Mouse (Mus musculus) limb, embryonic 10.5 days (tissue): ENCODE measurements around the gene Prkn. TPM values are rescaled to one million over a fixed set of nuclear protein-coding genes. Genes with fewer than 3 reads are reported as not detected.

Experiments used
- DNase-seq: peaks from one replicate; pipeline ENCODE4 v3.0.0-alpha.2; 2017; ENCODE audit warnings: low spot score
- H3K27ac ChIP-seq: fragments of 300-500 bp; sonication (generic); 2 replicates; pipeline ENCODE4 v1.5.1; 2016; ENCODE audit warnings: mild to moderate bottlenecking
- H3K27me3 ChIP-seq: fragments of 300-500 bp; sonication (generic); 2 replicates; pipeline ENCODE4 v1.6.1; 2016; ENCODE audit warnings: low read depth, mild to moderate bottlenecking; ENCODE audit not compliant: poor library complexity, severe bottlenecking
- H3K36me3 ChIP-seq: fragments of 300-500 bp; sonication (generic); 2 replicates; pipeline ENCODE4 v1.6.1; 2016; ENCODE audit warnings: mild to moderate bottlenecking, moderate library complexity
- H3K4me1 ChIP-seq: fragments of 300-500 bp; sonication (generic); 2 replicates; pipeline ENCODE4 v1.6.1; 2016
- H3K4me3 ChIP-seq: fragments of 300-500 bp; sonication (generic); 2 replicates; pipeline ENCODE4 v1.5.1; 2016; ENCODE audit warnings: mild to moderate bottlenecking, moderate library complexity
- H3K9me3 ChIP-seq: fragments of 300-500 bp; sonication (generic); replicated peaks from 2 replicates; pipeline ENCODE4 v1.6.1; 2016; ENCODE audit warnings: mild to moderate bottlenecking
- WGBS: fragments of 180-500 bp; shearing (Covaris S2); methylation state at CpG from one replicate; pipeline ENCODE4 v1.1.7; 2016; 5-methylcytosine and 5-hydroxymethylcytosine counted together
- polyA plus RNA-seq: library from polyadenylated mRNA; unstranded; fragments of >200 nt; fragmentation: Nextera tagmentation; extraction: Ambion mirVana; gene quantifications from 2 replicates; pipeline ENCODE4 v1.2.1, GENCODE M21; 2016

Prkn gene
- polyA plus RNA-seq, 1 experiment from 2014 or later: 0.85 TPM

DNA sequence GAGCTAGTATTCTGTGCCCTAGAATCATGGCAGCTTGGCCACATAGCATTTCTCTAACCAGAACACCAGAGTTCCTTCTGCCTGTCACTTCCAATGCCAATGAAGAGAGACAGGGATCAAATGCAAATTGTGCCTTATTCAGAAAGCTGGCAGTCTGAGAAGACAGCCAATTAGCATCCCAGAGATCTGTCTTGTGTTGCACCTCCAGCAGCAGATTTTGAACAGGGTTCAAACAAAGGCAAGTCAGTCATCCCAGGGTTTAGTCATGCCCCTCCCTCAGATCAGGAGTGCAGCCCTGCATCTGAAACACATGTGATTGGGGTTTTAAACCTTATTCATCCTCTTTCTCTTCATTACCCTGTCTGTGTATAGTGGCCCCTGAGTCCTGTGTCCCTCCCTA, 900.5 kb downstream of the Prkn start:
- DNase-seq: no peak
- Histone ChIP-seq H3K27me3 (no peaks in the 10 kb centered on the region), H3K27ac (no peak overlapping the region), H3K9me3 (no peaks in the 10 kb centered on the region), H3K36me3 (no peaks in the 10 kb centered on the region), H3K4me3 (no peak overlapping the region), H3K4me1 (no peaks in the 10 kb centered on the region)

DNA sequence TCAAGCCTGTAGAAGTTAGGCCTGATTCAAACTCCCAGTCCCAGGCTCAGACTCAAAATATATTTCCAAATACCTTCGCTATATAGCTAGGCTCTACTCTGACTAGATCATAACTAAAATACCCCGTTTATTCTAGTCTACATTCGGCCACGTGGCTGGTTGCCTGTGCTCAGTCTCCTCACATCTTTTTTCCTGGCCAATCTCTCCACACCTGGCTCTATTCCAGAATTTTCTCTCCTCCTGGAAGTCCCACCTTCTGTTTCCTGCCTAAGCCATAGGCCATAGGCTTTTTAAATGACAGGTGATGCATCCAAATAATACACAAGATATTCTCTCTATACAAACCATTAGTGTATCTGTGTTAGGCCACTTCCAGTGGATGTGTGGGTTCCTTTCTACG, 901.0 kb downstream of the Prkn start:
- DNase-seq: no peak
- Histone ChIP-seq H3K36me3 (no peaks in the 10 kb centered on the region), H3K4me1 (no peaks in the 10 kb centered on the region), H3K27ac (no peak overlapping the region), H3K9me3 (no peaks in the 10 kb centered on the region), H3K4me3 (no peak overlapping the region), H3K27me3 (no peaks in the 10 kb centered on the region)
- WGBS: 93% methylated on average over 5 of the region's 5 CpGs

DNA sequence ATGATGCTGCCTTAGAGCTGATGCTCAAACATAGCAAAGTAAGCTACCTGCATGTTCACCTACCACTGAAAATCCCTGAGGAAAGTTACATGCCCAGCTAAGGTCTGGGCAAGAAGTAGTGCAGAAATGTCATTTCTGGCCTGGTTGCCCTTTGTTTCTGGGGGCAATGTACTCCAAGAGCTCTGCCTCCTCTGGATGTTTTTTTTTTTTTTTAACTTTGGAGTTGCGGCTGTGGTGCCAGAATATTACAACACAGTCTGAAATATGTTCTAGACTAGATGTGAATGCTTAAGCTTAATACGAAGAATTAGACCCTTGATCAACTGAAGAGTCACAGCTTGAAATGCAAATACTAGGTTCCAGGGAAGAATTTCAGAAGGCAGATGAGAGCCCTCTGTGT, 911.1 kb downstream of the Prkn start:
- WGBS: 89% methylated on average over 2 of the region's 2 CpGs
- H3K4me1 ChIP-seq: no peaks in the 10 kb centered on the region
- DNase-seq: no peak
- H3K36me3 ChIP-seq: no peaks in the 10 kb centered on the region
- H3K9me3 ChIP-seq: no peaks in the 10 kb centered on the region
- H3K27ac ChIP-seq: no peak overlapping the region
- H3K27me3 ChIP-seq: no peaks in the 10 kb centered on the region
- no peak overlapping the region for H3K4me3 ChIP-seq

DNA sequence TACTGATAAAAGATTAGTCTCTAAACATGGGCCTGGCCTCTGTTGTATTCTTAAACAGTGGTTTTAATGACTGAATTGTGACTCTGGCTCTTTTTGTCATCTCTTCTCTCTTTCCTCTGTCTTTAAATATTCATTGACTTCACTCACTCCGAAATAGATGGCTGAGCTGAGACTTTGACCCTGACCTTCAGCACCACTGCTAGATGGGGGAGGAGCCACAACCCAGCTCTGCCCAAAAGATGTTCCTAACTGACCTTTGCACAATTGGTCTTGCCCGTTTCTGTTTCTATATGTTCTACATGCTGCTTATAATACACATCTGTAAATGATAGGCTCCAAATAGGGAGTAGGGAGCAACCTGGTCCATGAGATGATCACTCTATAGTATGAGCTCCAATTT, 912.5 kb downstream of the Prkn start:
- Histone ChIP-seq H3K4me3 (no peak overlapping the region), H3K36me3 (no peaks in the 10 kb centered on the region), H3K4me1 (no peaks in the 10 kb centered on the region), H3K27ac (no peak overlapping the region), H3K27me3 (no peaks in the 10 kb centered on the region), H3K9me3 (no peaks in the 10 kb centered on the region)
- DNase-seq: no peak
- WGBS: 65% methylated on average over 2 of the region's 2 CpGs

DNA sequence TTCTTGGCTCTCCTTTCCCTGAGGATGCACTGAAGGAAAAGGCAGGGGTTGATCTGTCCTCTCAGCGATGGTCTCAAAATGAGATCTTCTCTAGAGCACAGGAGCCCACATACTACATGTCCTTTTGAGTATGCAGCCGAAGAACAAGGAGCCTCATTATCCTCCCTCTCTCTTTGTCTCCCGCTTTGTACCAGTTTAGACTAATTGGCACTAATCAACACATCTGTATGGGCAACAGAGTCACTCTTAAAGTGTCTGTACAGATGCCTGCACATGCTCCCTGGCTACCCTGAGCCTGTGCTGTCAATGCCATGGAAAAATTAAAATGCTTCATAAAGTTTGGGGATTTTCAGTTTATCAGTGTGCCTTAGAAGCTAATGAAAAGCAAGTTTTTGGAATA, 924.9 kb downstream of the Prkn start:
- H3K4me3 ChIP-seq: no peak overlapping the region

DNA sequence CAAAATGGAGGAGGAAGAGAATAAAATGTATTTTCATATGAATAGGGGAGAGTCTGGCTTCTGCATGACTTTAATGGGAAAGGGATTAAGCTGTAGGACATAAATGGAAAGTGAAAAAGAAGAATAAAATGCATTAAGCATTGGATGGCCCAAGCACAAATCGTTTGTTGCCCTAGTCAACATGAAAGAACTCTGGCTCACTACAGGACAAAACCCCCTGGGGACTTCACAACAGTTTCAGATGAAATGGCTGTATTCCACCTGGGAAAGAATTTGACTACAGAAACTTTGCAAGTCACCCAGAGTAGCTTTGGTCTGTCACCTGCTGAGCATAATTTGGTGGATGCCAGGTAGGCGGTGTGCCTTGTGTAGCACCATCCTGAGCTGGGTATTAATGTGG, 925.4 kb downstream of the Prkn start:
- Histone ChIP-seq H3K27me3 (no peaks in the 10 kb centered on the region), H3K36me3 (no peaks in the 10 kb centered on the region), H3K4me3 (no peak overlapping the region), H3K9me3 (no peaks in the 10 kb centered on the region), H3K4me1 (no peaks in the 10 kb centered on the region), H3K27ac (no peak overlapping the region)
- 61% methylated on average over 2 of the region's 2 CpGs for WGBS
- peak; percentile 9 for DNase-seq

More for the DNA sequence above, 924.9 kb downstream of the Prkn start:
- WGBS: 80% methylated on average over 3 of the region's 3 CpGs
- H3K4me1 ChIP-seq: no peaks in the 10 kb centered on the region
- H3K27me3 ChIP-seq: no peaks in the 10 kb centered on the region
- no peak overlapping the region for H3K27ac ChIP-seq
- peak; percentile 8 for DNase-seq
- H3K36me3 ChIP-seq: no peaks in the 10 kb centered on the region
- no peaks in the 10 kb centered on the region for H3K9me3 ChIP-seq

DNA sequence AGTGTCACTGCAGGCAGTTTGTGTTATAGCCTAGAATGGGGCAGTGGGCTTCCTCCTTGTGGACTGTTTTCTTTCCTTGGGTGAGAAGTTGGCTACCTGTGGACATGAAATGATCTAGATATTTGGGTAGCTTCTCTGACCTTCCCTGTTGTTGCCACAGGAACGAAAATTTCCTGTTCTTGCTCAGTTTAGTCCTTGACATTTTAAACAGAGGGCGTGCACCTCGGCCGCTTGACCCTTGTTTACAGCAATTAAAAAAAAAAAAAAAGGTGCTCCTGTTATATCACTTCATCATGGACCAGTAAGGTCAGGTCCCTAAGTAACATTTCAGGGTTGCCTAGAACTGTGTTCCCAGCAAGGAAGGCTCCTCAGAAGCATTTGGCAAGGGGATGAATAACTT, 927.1 kb downstream of the Prkn start:
- Histone ChIP-seq H3K27me3 (no peaks in the 10 kb centered on the region), H3K4me1 (no peaks in the 10 kb centered on the region), H3K4me3 (no peak overlapping the region), H3K27ac (no peak overlapping the region), H3K9me3 (no peaks in the 10 kb centered on the region), H3K36me3 (no peaks in the 10 kb centered on the region)
- DNase-seq: no peak
- WGBS: 75% methylated on average over 4 of the region's 4 CpGs

DNA sequence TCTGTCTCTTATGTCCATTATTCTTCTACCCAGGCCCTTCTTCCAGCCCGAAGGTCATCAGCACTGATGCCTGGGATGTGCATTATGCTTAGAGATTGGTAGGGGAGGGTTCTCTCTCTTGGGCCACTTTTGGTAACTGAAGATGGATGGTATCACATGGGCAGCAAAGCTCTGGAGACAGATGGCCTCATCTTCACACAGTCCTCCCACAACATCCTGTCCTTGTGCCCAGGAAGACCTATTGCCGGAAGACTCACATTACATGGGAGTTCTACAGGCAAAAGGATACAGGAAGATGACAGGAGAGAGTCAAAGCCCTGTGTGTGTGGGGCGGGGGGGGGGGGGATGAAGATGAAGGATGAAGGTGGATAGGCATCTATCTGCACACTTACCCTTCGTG, 928.2 kb downstream of the Prkn start:
- Histone ChIP-seq H3K4me3 (no peak overlapping the region), H3K36me3 (no peaks in the 10 kb centered on the region), H3K9me3 (no peaks in the 10 kb centered on the region), H3K27me3 (no peaks in the 10 kb centered on the region), H3K4me1 (no peaks in the 10 kb centered on the region), H3K27ac (no peak overlapping the region)
- peak; percentile 17 for DNase-seq
- WGBS: 85% methylated on average over 4 of the region's 4 CpGs

DNA sequence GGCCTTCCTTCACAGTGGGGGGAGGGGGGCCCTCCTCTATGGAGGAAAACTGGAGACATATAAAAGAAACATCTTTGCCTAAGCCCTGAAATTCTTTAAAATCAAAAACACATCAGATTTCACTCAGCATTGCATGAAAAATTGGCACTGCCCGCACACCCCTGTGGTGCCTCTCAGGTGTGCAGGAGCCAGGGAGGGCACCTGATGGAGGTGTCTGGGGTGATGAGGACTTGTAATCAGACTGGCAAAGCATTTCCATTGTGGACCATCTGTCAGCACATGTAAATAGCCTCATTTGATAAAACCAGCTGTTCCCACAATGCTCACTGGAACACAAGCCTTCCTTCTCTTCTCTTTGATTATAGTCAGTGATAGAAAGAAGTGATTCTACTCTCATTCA, 928.8 kb downstream of the Prkn start:
- Histone ChIP-seq H3K9me3 (no peaks in the 10 kb centered on the region), H3K27me3 (no peaks in the 10 kb centered on the region), H3K27ac (no peak overlapping the region), H3K4me1 (no peaks in the 10 kb centered on the region), H3K36me3 (no peaks in the 10 kb centered on the region), H3K4me3 (no peak overlapping the region)
- no peak for DNase-seq
- WGBS: 89% methylated on average over 1 of the region's 1 CpGs

DNA sequence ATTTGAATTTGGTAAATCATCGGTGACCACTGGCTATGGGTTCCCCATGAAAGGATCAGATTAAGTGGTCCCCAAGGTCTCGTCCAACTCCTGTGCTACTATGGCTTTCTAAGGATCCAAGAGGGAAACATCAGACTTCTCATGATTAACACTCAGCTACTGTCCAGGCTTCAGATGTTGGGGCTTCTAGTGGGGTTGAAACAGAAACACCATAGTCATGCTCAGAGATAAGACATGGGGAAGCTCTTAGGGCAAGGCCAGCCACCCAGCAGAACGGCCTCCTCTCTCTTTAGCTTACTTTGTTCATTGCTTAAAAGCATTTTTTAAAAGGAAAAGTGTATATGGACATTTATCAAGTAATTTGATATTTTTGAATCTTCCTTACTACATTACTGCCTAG, 929.3 kb downstream of the Prkn start:
- no peak overlapping the region for H3K27ac ChIP-seq
- no peak for DNase-seq
- 83% methylated on average over 3 of the region's 3 CpGs for WGBS
- H3K4me3 ChIP-seq: no peak overlapping the region
- no peaks in the 10 kb centered on the region for H3K27me3 ChIP-seq
- no peaks in the 10 kb centered on the region for H3K4me1 ChIP-seq
- H3K9me3 ChIP-seq: no peaks in the 10 kb centered on the region
- no peaks in the 10 kb centered on the region for H3K36me3 ChIP-seq

DNA sequence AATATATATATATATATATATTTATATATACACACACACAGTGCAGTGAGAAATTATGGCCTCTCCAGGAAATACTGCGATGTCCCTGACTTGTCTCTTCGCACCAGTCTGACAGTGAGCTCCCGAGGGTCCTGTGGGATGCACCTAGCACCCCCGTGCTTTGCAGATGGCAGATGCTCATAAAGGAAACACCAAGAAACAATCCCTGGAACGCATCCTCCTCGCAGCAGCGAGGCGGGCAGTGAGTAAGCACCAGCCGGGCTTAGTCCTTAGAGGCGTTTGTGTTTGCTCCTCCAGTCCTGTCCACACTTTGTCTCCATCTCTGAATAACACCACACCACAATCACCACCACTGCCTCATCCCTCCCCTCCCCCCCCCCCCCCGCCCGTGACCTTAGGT, 939.4 kb downstream of the Prkn start:
- H3K27me3 ChIP-seq: no peaks in the 10 kb centered on the region
- DNase-seq: no peak
- H3K27ac ChIP-seq: no peak overlapping the region
- peaks cover 46% of the 10 kb centered on the region for H3K4me1 ChIP-seq
- no peaks in the 10 kb centered on the region for H3K36me3 ChIP-seq
- no peaks in the 10 kb centered on the region for H3K9me3 ChIP-seq
- WGBS: 88% methylated on average over 11 of the region's 12 CpGs
- H3K4me3 ChIP-seq: no peak overlapping the region

DNA sequence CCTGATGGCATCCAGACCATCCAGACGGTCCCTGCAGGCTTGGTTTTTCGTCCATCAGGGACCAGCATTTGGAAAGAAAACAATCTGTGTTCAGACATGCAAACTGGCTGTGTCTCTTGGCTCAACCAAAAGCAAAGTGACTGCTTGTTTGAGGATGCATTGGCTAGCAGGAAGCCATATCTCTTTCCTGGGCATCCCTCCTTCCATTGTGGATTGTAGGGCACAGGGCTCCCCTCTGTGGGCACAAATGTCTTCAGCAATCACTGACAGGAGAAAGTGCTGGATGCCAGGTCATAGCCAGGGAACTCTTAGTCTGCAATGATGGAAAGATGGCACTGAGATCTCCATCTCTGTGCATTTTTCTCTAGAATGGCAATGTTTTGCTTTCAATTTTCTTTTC, 939.8 kb downstream of the Prkn start:
- DNase-seq: no peak
- Histone ChIP-seq H3K4me1 (peaks cover 46% of the 10 kb centered on the region), H3K4me3 (no peak overlapping the region), H3K27me3 (no peaks in the 10 kb centered on the region), H3K9me3 (no peaks in the 10 kb centered on the region), H3K27ac (no peak overlapping the region), H3K36me3 (no peaks in the 10 kb centered on the region)
- 58% methylated on average over 2 of the region's 2 CpGs for WGBS

DNA sequence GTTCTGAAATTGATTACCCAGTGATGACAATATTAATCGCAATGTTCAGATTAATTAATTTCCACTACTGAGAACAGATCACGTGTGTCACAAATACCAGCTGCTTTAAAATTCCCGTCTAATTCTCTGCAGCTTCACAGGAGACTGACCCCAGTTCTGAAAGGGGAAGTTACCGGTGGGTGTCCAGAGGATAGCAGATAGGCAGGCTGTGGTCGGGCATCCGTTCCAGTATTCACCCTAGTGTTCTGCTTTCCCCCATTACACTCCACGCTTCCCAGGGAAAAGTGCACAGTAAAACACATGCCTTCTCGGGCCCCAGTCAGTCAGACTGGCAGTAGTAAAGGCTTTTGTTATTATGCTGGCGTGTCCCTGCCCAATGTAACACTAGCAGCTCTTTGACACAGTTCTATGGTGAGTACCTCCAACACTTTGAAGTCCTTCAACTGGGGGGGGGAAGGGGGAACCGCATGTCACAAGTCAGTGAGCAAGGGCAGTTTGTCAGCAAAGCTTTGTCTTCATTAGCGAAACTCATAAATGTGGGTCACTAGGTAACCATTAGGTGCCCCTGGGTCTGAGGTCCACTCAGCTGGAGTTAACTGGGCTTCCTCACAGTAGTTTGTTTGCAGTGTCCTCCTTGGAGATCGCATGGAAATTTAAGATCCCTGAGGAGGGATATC, 940.8 kb downstream of the Prkn start:
- Histone ChIP-seq H3K27me3 (no peaks in the 10 kb centered on the region), H3K27ac (peak overlapping the region; percentile 53; the same call in 1 of the 2 replicates), H3K4me1 (peaks cover 44% of the 10 kb centered on the region), H3K9me3 (no peaks in the 10 kb centered on the region), H3K4me3 (no peak overlapping the region), H3K36me3 (no peaks in the 10 kb centered on the region)
- DNase-seq: no peak
- WGBS: 47% methylated on average over 12 of the region's 12 CpGs

DNA sequence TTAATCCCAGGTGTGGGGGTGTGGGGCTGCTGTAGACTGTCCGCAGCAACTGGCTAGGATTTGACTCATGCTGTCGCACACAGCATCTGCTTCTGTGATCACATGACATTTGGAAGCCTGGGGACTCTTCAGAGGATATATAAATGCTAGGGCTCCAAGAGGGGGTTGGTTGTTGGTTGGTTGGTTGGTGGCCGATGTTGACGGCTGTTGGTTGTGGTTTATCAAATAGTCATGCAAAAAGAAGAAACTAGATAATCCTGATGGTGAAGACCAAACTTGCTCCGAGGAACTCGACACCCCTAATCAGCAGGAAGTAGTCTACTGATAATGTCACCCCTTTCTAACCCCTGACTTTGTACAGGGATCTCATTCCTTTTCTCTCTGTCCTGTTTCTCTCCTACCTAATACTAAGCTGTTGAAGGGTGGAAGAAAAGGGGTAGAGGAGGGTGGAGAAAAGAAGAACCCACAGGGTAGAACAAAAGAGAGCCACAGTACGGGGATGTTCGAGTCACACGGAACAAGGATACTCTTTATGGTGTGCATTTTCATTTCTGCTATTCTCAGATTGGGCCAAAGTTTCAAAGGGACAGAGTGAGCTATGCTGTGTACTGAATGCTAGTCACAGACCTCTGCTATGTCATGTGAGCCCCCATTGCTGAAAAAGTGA, 948.2 kb downstream of the Prkn start:
- H3K4me1 ChIP-seq: no peaks in the 10 kb centered on the region
- H3K9me3 ChIP-seq: no peaks in the 10 kb centered on the region
- no peaks in the 10 kb centered on the region for H3K36me3 ChIP-seq
- DNase-seq: no peak
- 89% methylated on average over 9 of the region's 9 CpGs for WGBS
- no peak overlapping the region for H3K4me3 ChIP-seq
- H3K27ac ChIP-seq: no peak overlapping the region
- H3K27me3 ChIP-seq: no peaks in the 10 kb centered on the region
